Mouse (Mus musculus): ENCODE measurements at regions not wholly inside any gene's neighbourhood (a gene's known extent, or its start where the extent isn't known, plus 50 kb on each side); places are given as distances from the start of the nearest gene placed in this dataset.

- no peak for DNase-seq
Observed at GRCm38 (mm10) chr3:6675354-6675753, 55.1 kb upstream of the 1700008P02Rik start.

Data from adrenal gland, postnatal 25 days (tissue).